Mouse (Mus musculus): ENCODE measurements around the gene Gm11099. TPM values are rescaled to one million over a fixed set of nuclear protein-coding genes. Genes with fewer than 3 reads are reported as not detected.

Gm11099 gene
- not detected for total RNA-seq (2023)

DNA sequence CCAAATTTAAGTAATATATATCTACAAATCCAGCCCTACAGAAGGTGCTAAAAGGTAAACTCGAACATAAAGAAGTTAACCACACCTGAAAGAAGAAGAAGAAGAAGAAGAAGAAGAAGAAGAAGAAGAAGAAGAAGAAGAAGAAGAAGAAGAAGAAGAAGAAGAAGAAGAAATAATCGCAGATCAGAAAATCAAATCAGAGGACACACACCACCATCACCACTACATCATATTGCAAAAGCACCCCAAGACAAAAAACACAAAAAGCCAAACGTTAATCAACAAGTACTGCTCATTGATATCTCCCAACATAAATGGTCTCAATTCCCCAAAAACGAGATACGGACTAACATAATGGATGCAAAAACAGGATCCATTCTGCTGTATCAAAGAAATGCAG is at the start of gene Gm11099:
Gene Gm11099, plus strand, starts transcription at position 301 of the 400 bp plus-strand sequence.

All from neutrophil, adult 83 days (primary cell).